Mouse (Mus musculus): ENCODE results near the gene Acot1.

DNA sequence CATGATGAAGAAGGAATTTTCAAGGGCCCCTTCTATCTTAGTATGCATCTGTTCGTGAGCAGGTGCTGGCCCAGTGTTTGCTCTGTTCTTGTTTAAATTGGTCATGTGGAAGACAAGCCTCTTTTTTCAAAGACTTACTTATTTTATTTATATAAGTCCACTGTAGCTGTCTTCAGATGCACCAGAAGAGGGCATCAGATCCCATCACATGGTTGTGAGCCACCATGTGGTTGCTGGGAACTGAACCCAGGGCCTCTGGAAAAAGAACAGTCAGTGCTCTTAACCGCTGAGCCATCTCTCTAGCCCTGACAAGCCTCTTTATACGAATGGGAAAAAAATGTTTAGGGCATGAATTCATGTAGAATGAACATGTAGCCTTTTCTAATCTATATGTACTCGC, 19.9 kb upstream of the Acot1 start:
- no peak for TF ChIP-seq EP300 (IDR thresholded peaks at IDR 0.05; ENCODE audit: low read depth)
- TF ChIP-seq CTCF (IDR thresholded peaks at IDR 0.05; ENCODE audit: low read depth): no peak

Measured in heart, postnatal 0 days (tissue).